Mouse (Mus musculus) small intestine, adult 10 weeks (tissue): ENCODE measurements around the gene Gys2. TPM values are rescaled to one million over a fixed set of nuclear protein-coding genes. Genes with fewer than 3 reads are reported as not detected.

ENCODE experiments used
- polyA plus RNA-seq: library from polyadenylated mRNA; stranded (reverse); fragments of 350-450 nt; fragmentation: Illumina TruSeq; extraction: RNeasy Lipid Tissue Mini Kit (QIAGEN cat#74804); gene quantifications from one replicate; pipeline ENCODE4 v1.2.3, GENCODE M21; 2014; ENCODE audit warnings: low replicate concordance

Gene Gys2
- polyA plus RNA-seq: not detected

GRCm38 (mm10) chr6:142472801-142473203 is at the start of gene Gys2:
Gene Gys2 (minus strand): TSS chr6:142473109.

GRCm38 (mm10) chr6:142507785-142508162 is 34.9 kb upstream of the Gys2 start, which contains the start of gene Ldhb:
Gene Ldhb (minus strand): TSS chr6:142507957.

GRCm38 (mm10) chr6:142412906-142413491 is 59.9 kb downstream of the Gys2 start, which contains the start of gene Spx:
Gene Spx (plus strand): TSS chr6:142413441.

GRCm38 (mm10) chr6:142387011-142387754 is 85.7 kb downstream of the Gys2 start, which contains the start of the genes Recql and Golt1b:
Gene Recql (minus strand): TSS chr6:142387087.
Gene Golt1b (plus strand): TSS chr6:142387221.

Other genes starting within 250 kb of the Gys2 start
- 15.1 TPM for gene Iapp, start 174.7 kb downstream of the Gys2 start, polyA plus RNA-seq
- gene Slco1a5, start 150.1 kb downstream of the Gys2 start, polyA plus RNA-seq: 0.19 TPM
- 55.1 TPM for gene Pyroxd1, start 127.5 kb downstream of the Gys2 start, polyA plus RNA-seq
- 13.0 TPM for gene Recql, start 86.0 kb downstream of the Gys2 start, polyA plus RNA-seq
- 31.1 TPM for gene Golt1b, start 85.9 kb downstream of the Gys2 start, polyA plus RNA-seq
- gene Spx, start 59.7 kb downstream of the Gys2 start, polyA plus RNA-seq: 0.41 TPM
- 8.5 TPM for gene Ldhb, start 34.8 kb upstream of the Gys2 start, polyA plus RNA-seq
- 2.3 TPM for gene Kcnj8, start 98.5 kb upstream of the Gys2 start, polyA plus RNA-seq
- gene Abcc9, start 229.2 kb upstream of the Gys2 start, polyA plus RNA-seq: 9.3 TPM